Mouse (Mus musculus): ENCODE data around the gene Anks6. TPM values are rescaled to one million over a fixed set of nuclear protein-coding genes. Genes with fewer than 3 reads are reported as not detected.

The Anks6 gene
- 8.4 and 9.5 TPM in 2 replicates for polyA plus RNA-seq (2016; fragmentation: Nextera tagmentation; extraction: Ambion mirVana)

GRCm38 (mm10) chr4:47056791-47057509 is at the start of gene Anks6:
Anks6 (minus strand) TSS chr4:47057427.
- Histone ChIP-seq H3K9me3 (no peaks in the 10 kb centered on the region), H3K9ac (peak within 1 kb of the TSS; percentile 81), H3K27ac (peak within 1 kb of the TSS; percentile 67), H3K4me3 (peak within 1 kb of the TSS; percentile 79), H3K36me3 (no peaks in the 10 kb centered on the region), H3K27me3 (no peaks in the 10 kb centered on the region), H3K4me1 (peaks cover 5% of the 10 kb centered on the region), H3K4me2 (replicated peaks) (peak within 1 kb of the TSS; percentile 68)
- under 1% methylated on average over 86 of the region's 86 CpGs for WGBS
- ATAC-seq (ENCODE audit: insufficient number of reproducible peaks, insufficient read depth, low FRiP score, low TSS enrichment), result peak; percentile 89

DNA sequence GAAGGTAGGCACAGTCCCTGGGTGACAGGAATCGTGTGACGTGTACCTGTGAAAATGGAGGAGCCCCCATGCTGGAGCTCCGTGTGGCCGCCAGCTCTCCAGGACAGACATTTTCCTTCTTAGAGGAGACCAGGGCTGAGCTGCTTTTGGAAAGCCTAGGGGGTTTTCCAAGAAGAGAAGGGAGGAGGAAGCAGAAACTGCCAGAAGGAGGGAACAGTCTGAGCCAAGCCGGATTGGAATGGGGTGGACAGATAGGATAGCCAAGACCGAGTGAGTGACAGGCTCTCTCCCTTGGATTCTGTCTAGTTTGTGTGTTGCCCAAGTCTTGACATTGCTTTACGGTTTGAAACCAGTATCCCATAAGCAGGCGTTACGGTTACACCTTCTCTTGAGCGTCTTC is 46.3 kb upstream of the Anks6 start:
- ATAC-seq (ENCODE audit: insufficient number of reproducible peaks, insufficient read depth, low FRiP score, low TSS enrichment), result no peak
- no peaks in the 10 kb centered on the region for H3K27me3 ChIP-seq
- H3K4me3 ChIP-seq, result no peak overlapping the region
- H3K4me2 ChIP-seq (replicated peaks), result no peak overlapping the region
- no peak overlapping the region for H3K9ac ChIP-seq
- no peaks in the 10 kb centered on the region for H3K9me3 ChIP-seq
- no peaks in the 10 kb centered on the region for H3K36me3 ChIP-seq
- H3K4me1 ChIP-seq, result no peaks in the 10 kb centered on the region
- H3K27ac ChIP-seq, result no peak overlapping the region
- 87% methylated on average over 10 of the region's 10 CpGs for WGBS

- no peak overlapping the region for H3K9ac ChIP-seq
- no peak for ATAC-seq (ENCODE audit: insufficient number of reproducible peaks, insufficient read depth, low FRiP score, low TSS enrichment)
- H3K4me3 ChIP-seq, result no peak overlapping the region
- 26% methylated on average over 6 of the region's 6 CpGs for WGBS
- peaks cover 46% of the 10 kb centered on the region for H3K27me3 ChIP-seq
- no peaks in the 10 kb centered on the region for H3K9me3 ChIP-seq
- peaks cover 18% of the 10 kb centered on the region; the same call in 1 of the 2 replicates for H3K4me1 ChIP-seq
- no peaks in the 10 kb centered on the region for H3K36me3 ChIP-seq
- H3K4me2 ChIP-seq (replicated peaks), result no peak overlapping the region
- H3K27ac ChIP-seq, result no peak overlapping the region
Measured at GRCm38 (mm10) chr4:47093647-47094046, 36.4 kb upstream of the Anks6 start.

GRCm38 (mm10) chr4:47093161-47093560 is 35.9 kb upstream of the Anks6 start:
- Histone ChIP-seq H3K4me3 (0 out of 2 replicates have a peak overlapping the region, but pooled peaks have one; percentile 69), H3K9me3 (no peaks in the 10 kb centered on the region), H3K4me1 (peaks cover 18% of the 10 kb centered on the region; the same call in 1 of the 2 replicates), H3K27me3 (peaks cover 49% of the 10 kb centered on the region), H3K27ac (no peak overlapping the region), H3K9ac (no peak overlapping the region), H3K4me2 (replicated peaks) (peak overlapping the region; percentile 100; the same call in 1 of the 2 replicates), H3K36me3 (no peaks in the 10 kb centered on the region)
- no peak for ATAC-seq (ENCODE audit: insufficient number of reproducible peaks, insufficient read depth, low FRiP score, low TSS enrichment)
- WGBS, result 15% methylated on average over 9 of the region's 9 CpGs

GRCm38 (mm10) chr4:47092387-47093021 is 35.3 kb upstream of the Anks6 start:
- 2% methylated on average over 21 of the region's 21 CpGs for WGBS
- ATAC-seq (ENCODE audit: insufficient number of reproducible peaks, insufficient read depth, low FRiP score, low TSS enrichment), result no peak
- Histone ChIP-seq H3K9me3 (no peaks in the 10 kb centered on the region), H3K4me2 (replicated peaks) (peak overlapping the region; percentile 100), H3K27ac (no peak overlapping the region), H3K4me1 (peaks cover 18% of the 10 kb centered on the region; the same call in 1 of the 2 replicates), H3K27me3 (peaks cover 49% of the 10 kb centered on the region), H3K4me3 (peak overlapping the region; percentile 69), H3K36me3 (no peaks in the 10 kb centered on the region), H3K9ac (peak overlapping the region; percentile 57)

DNA sequence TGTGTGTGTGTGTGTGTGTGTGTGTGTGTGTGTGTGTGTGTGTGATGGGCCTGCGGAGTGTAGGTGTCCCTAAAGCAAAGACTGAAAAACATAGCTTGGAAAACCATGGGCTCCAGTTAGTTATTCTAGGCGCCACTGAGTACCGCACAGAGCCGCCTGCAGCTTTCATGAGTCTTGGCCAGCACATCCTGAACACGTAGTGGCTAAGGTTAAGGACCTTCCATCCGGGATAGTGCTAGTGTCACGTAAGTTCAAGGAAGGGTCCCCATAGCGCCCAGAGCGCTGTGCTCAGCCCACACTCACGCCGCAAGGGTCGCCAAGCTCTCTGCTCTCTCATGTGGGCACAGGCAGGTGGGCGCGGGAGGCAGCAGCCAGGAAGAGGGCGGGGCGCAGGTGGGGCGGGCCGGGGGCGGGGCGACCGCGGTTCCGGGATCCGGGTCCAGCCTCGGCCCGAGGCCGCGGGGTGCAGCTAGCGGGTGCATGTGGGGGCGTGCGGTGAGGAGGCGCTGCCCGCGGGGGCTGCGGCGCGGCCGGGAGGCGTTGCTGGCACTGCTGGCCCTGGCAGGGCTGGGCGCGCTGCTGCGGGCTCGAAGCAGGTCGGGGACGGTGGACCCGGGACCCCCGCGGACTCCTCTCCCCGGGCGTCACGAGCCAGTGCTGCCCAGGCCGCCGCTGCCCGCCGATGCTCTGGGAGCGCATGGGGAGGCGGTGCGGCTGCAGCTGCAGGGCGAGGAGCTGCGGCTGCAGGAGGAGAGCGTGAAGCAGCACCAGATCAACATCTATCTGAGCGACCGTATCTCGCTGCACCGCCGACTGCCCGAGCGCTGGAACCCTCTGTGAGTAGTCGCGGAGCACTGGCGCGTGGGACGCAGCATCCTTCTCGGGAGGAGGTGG is 34.5 kb upstream of the Anks6 start, which contains the start of gene Galnt12:
Gene Galnt12, plus strand, starts transcription at position 417 of the 894 bp plus-strand sequence.
- no peak within 1 kb of the TSS for H3K27ac ChIP-seq
- under 1% methylated on average over 74 of the region's 74 CpGs for WGBS
- peak within 1 kb of the TSS; percentile 57 for H3K9ac ChIP-seq
- ATAC-seq (ENCODE audit: insufficient number of reproducible peaks, insufficient read depth, low FRiP score, low TSS enrichment), result 0 out of 2 replicates have a peak, but pooled peaks have one; percentile 56
- H3K4me2 ChIP-seq (replicated peaks), result peak within 1 kb of the TSS; percentile 100
- peaks cover 49% of the 10 kb centered on the region for H3K27me3 ChIP-seq
- no peaks in the 10 kb centered on the region for H3K9me3 ChIP-seq
- peak within 1 kb of the TSS; percentile 69 for H3K4me3 ChIP-seq
- no peaks in the 10 kb centered on the region for H3K36me3 ChIP-seq
- peaks cover 18% of the 10 kb centered on the region; the same call in 1 of the 2 replicates for H3K4me1 ChIP-seq

GRCm38 (mm10) chr4:47088671-47089070 is 31.4 kb upstream of the Anks6 start:
- Histone ChIP-seq H3K27me3 (peaks cover 34% of the 10 kb centered on the region), H3K9ac (no peak overlapping the region), H3K9me3 (no peaks in the 10 kb centered on the region), H3K4me3 (no peak overlapping the region), H3K27ac (no peak overlapping the region), H3K4me2 (replicated peaks) (no peak overlapping the region), H3K36me3 (no peaks in the 10 kb centered on the region), H3K4me1 (peaks cover 17% of the 10 kb centered on the region; the same call in 1 of the 2 replicates)
- WGBS, result 88% methylated on average over 7 of the region's 7 CpGs
- ATAC-seq (ENCODE audit: insufficient number of reproducible peaks, insufficient read depth, low FRiP score, low TSS enrichment), result no peak

DNA sequence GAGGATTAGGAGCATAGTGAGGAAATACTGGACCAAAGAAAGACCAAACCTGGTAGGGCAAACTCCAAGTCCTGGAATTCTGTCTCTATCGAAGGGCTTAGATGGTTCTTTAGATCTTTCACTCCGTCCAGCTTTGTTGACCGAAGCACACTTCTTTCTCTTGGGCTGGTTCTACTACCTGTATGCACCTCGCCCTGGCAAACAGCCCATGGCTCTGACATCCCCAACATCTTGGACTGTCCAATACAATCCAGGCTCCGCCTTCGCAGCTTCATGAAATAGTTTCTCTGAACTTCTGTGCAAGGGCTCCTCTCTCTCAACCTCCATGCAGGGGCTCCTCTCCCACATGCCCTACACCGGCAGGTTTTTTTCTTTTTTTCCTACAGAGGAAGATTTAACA is 26.6 kb upstream of the Anks6 start:
- Histone ChIP-seq H3K27ac (no peak overlapping the region), H3K4me1 (no peaks in the 10 kb centered on the region), H3K4me2 (replicated peaks) (no peak overlapping the region), H3K4me3 (no peak overlapping the region), H3K27me3 (0 out of 2 replicates have a peak, but pooled peaks cover 5% of the 10 kb centered on the region), H3K36me3 (no peaks in the 10 kb centered on the region), H3K9me3 (no peaks in the 10 kb centered on the region), H3K9ac (no peak overlapping the region)
- 90% methylated on average over 7 of the region's 7 CpGs for WGBS
- no peak for ATAC-seq (ENCODE audit: insufficient number of reproducible peaks, insufficient read depth, low FRiP score, low TSS enrichment)

DNA sequence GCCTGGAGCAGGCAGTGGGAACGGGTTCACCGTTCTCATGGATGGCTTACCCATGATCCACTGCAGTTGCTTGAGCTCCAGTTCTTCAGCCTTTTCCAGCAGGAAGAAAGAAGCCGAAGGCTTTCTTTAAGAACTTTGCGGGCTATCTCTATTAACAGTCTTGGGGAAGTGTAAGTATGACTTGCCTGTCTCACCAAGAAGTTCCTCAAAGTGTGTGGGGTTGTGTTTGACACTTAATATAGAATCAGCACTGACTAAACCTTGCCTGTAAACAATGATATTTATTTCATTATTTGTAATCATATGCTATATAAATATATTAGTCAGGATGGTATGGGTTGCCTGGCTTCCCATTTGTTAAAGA is 23.4 kb upstream of the Anks6 start:
- Histone ChIP-seq H3K27ac (no peak overlapping the region), H3K9me3 (no peaks in the 10 kb centered on the region), H3K4me3 (no peak overlapping the region), H3K4me1 (no peaks in the 10 kb centered on the region), H3K4me2 (replicated peaks) (no peak overlapping the region), H3K36me3 (no peaks in the 10 kb centered on the region), H3K27me3 (no peaks in the 10 kb centered on the region), H3K9ac (no peak overlapping the region)
- ATAC-seq (ENCODE audit: insufficient number of reproducible peaks, insufficient read depth, low FRiP score, low TSS enrichment), result no peak
- WGBS, result 87% methylated on average over 4 of the region's 4 CpGs

- WGBS, result 91% methylated on average over 17 of the region's 17 CpGs
- H3K36me3 ChIP-seq, result no peaks in the 10 kb centered on the region
- H3K4me3 ChIP-seq, result no peak overlapping the region
- H3K4me1 ChIP-seq, result no peaks in the 10 kb centered on the region
- no peaks in the 10 kb centered on the region for H3K27me3 ChIP-seq
- no peak overlapping the region for H3K4me2 ChIP-seq (replicated peaks)
- H3K9ac ChIP-seq, result no peak overlapping the region
- no peaks in the 10 kb centered on the region for H3K9me3 ChIP-seq
- ATAC-seq (ENCODE audit: insufficient number of reproducible peaks, insufficient read depth, low FRiP score, low TSS enrichment), result no peak
- H3K27ac ChIP-seq, result no peak overlapping the region
Measured at GRCm38 (mm10) chr4:47079997-47080646, 22.9 kb upstream of the Anks6 start.

DNA sequence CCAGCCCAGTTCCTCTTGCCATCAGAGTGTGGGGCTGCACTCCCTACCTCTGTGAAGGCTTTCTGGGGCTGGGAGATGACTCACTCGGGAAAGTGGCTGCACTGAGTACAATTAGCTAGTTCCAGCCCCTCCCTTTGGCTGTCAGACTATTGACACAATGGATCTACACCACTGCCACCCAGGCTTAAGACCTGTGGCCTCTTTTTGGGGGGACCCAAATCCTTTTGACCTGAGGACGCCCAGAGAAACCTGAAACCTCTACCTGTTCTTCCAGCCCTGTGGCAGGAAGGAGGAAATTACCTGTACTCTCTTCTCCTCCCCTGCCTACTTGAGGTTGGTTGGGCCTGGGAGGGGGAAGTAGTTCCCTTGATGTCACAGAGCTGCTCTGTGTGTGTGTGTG is 17.8 kb upstream of the Anks6 start:
- 36% methylated on average over 2 of the region's 2 CpGs for WGBS

More for the DNA sequence above, 17.8 kb upstream of the Anks6 start:
- H3K9me3 ChIP-seq, result no peaks in the 10 kb centered on the region
- H3K27ac ChIP-seq, result no peak overlapping the region
- no peaks in the 10 kb centered on the region for H3K27me3 ChIP-seq
- H3K4me3 ChIP-seq, result no peak overlapping the region
- H3K4me1 ChIP-seq, result no peaks in the 10 kb centered on the region
- H3K4me2 ChIP-seq (replicated peaks), result no peak overlapping the region
- no peak overlapping the region for H3K9ac ChIP-seq
- no peak for ATAC-seq (ENCODE audit: insufficient number of reproducible peaks, insufficient read depth, low FRiP score, low TSS enrichment)
- H3K36me3 ChIP-seq, result no peaks in the 10 kb centered on the region

Data from embryonic facial prominence, embryonic 12.5 days (tissue).